9 mouse cellular contexts compared by ENCODE assay signal in genomic region chr19:12006361-12006947, GRCm38 (mm10). TPM values are rescaled to one million over a fixed set of nuclear protein-coding genes. Genes with fewer than 3 reads are reported as not detected.
DNase-seq lines count a peak whose midpoint lies in the region; ATAC-seq and TF ChIP-seq lines count a peak whose summit lies in the region.
"Had no signal": no experiment of that assay in that cellular context is flagged by ENCODE, and none has a peak within 500 bp of the region (broad histone marks: within the 10 kb centered on the region; RNA-seq: fewer than 3 reads in every experiment).

No protein-coding gene starts in this region.

- TF ChIP-seq POLR2A in liver, adult 2 months (IDR thresholded peaks at IDR 0.05; ENCODE audit: extremely low read depth, insufficient read depth, low read length) = no peak

- DNase-seq in cerebellum, adult 18-20 months = peak; percentile 54 to 55
- DNase-seq in right cerebral cortex, postnatal 25 days = peak; percentile 30
- no peak for DNase-seq in right cerebral cortex, adult 18-20 months
- peak; percentile 28 for DNase-seq in forebrain, embryonic 14.5 days (ENCODE audit: low spot score)
- DNase-seq in liver, adult 2 months (ENCODE audit: extremely low read depth, low read depth, low spot score) = no peak
- no peak for DNase-seq in Muller cell, postnatal 12 days (ENCODE audit: inconsistent ontology term)

- 1% methylated on average over 17 of the region's 17 CpGs for WGBS in forebrain, embryonic 14.5 days
- WGBS in liver, adult 2 months = 26% methylated on average over 17 of the region's 17 CpGs
- WGBS in stomach, embryonic 15.5 days = 2% methylated on average over 17 of the region's 17 CpGs

- H3K4me2 ChIP-seq in forebrain, embryonic 14.5 days (ENCODE audit: low read length) = peak overlapping the region; percentile 50
- peak overlapping the region; percentile 68 for H3K4me2 ChIP-seq in stomach, embryonic 15.5 days

- no peaks in the 10 kb centered on the region for H3K36me3 ChIP-seq in forebrain, embryonic 14.5 days (ENCODE audit: control insufficient read depth, insufficient read depth, low read length)
- H3K36me3 ChIP-seq in liver, adult 2 months (ENCODE audit: control insufficient read depth, insufficient read depth, low read length) = no peaks in the 10 kb centered on the region
- H3K36me3 ChIP-seq in stomach, embryonic 15.5 days = no peaks in the 10 kb centered on the region

- H3K27me3 ChIP-seq in forebrain, embryonic 14.5 days (replicated peaks; ENCODE audit: control insufficient read depth, insufficient read depth, low read length) = no peaks in the 10 kb centered on the region
- no peaks in the 10 kb centered on the region for H3K27me3 ChIP-seq in liver, adult 2 months (ENCODE audit: control insufficient read depth, insufficient read depth, low read length)
- no peaks in the 10 kb centered on the region for H3K27me3 ChIP-seq in stomach, embryonic 15.5 days (replicated peaks)

- H3K27ac ChIP-seq in forebrain, embryonic 14.5 days (ENCODE audit: low read depth, low read length) = no peak overlapping the region
- peak overlapping the region; percentile 47 for H3K27ac ChIP-seq in liver, adult 2 months (replicated peaks; ENCODE audit: insufficient read depth, low read depth, low read length)
- peak overlapping the region; percentile 86; the same call in 1 of the 2 replicates for H3K27ac ChIP-seq in stomach, embryonic 15.5 days

- no peak for ATAC-seq in cerebellum, adult (ENCODE audit: insufficient number of reproducible peaks, low FRiP score, low TSS enrichment)
- ATAC-seq in forebrain, embryonic 14.5 days = no peak
- no peak for ATAC-seq in stomach, embryonic 15.5 days (ENCODE audit: insufficient read depth, low FRiP score, low read depth)

- no peaks in the 10 kb centered on the region for H3K9me3 ChIP-seq in forebrain, embryonic 14.5 days (replicated peaks; ENCODE audit: control insufficient read depth, low read length)
- H3K9me3 ChIP-seq in stomach, embryonic 15.5 days = no peaks in the 10 kb centered on the region

- no peaks in the 10 kb centered on the region for H3K79me2 ChIP-seq in liver, adult 2 months (ENCODE audit: control insufficient read depth, insufficient read depth, low read length)

- peaks cover 8% of the 10 kb centered on the region; the same call in 1 of the 2 replicates for H3K4me1 ChIP-seq in forebrain, embryonic 14.5 days (ENCODE audit: control insufficient read depth, insufficient read depth, low read length)
- H3K4me1 ChIP-seq in liver, adult 2 months (ENCODE audit: control insufficient read depth, insufficient read depth, low read length) = peaks cover 11% of the 10 kb centered on the region
- peaks cover 14% of the 10 kb centered on the region; the same call in 1 of the 2 replicates for H3K4me1 ChIP-seq in stomach, embryonic 15.5 days

- peak overlapping the region; percentile 55 for H3K9ac ChIP-seq in forebrain, embryonic 14.5 days (ENCODE audit: low read length)
- H3K9ac ChIP-seq in liver, adult 2 months (ENCODE audit: low read depth, low read length) = peak overlapping the region; percentile 51
- peak overlapping the region; percentile 16; the same call in 1 of the 2 replicates for H3K9ac ChIP-seq in stomach, embryonic 15.5 days

- TF ChIP-seq CTCF in liver, adult 2 months (IDR thresholded peaks at IDR 0.05; ENCODE audit: low read depth, low read length) = no peak

- peak overlapping the region; percentile 57 for H3K4me3 ChIP-seq in forebrain, embryonic 14.5 days (ENCODE audit: low read depth, low read length)
- H3K4me3 ChIP-seq in liver, adult 2 months (ENCODE audit: insufficient read depth, low read depth, low read length) = peak overlapping the region; percentile 47
- peak overlapping the region; percentile 70 for H3K4me3 ChIP-seq in stomach, embryonic 15.5 days (replicated peaks)

RNA-seq across cellular contexts. Expression of gene Olfr1423, which starts 34.7 kb away (rescaled TPM):
- not detected in 2 replicates for polyA plus RNA-seq in forebrain, embryonic 14.5 days (2014; fragmentation: Nextera tagmentation; extraction: Ambion mirVana)
- not detected in 2 replicates for total RNA-seq in liver, adult 2 months (2014; rRNA removed)
- polyA plus RNA-seq in liver, adult 2 months (2012; rRNA removed) = not detected in 2 replicates
- not detected in 2 replicates for polyA plus RNA-seq in stomach, embryonic 15.5 days (2015; fragmentation: Nextera tagmentation; extraction: Ambion mirVana)
- total RNA-seq: left cerebral cortex, postnatal 25 days had no signal

RNA-seq across cellular contexts. Expression of gene Osbp, which starts 40.7 kb away (rescaled TPM):
- 7.2 and 7.4 TPM in 2 replicates for polyA plus RNA-seq in forebrain, embryonic 14.5 days (2014; fragmentation: Nextera tagmentation; extraction: Ambion mirVana)
- total RNA-seq in liver, adult 2 months (2014; rRNA removed) = 22.8 and 27.9 TPM in 2 replicates
- polyA plus RNA-seq in liver, adult 2 months (2012; rRNA removed) = 13.4 and 14.1 TPM in 2 replicates
- 4.9 and 5.0 TPM in 2 replicates for polyA plus RNA-seq in stomach, embryonic 15.5 days (2015; fragmentation: Nextera tagmentation; extraction: Ambion mirVana)

RNA-seq across cellular contexts. Expression of gene Olfr1424, which starts 56.0 kb away (rescaled TPM):
- polyA plus RNA-seq in forebrain, embryonic 14.5 days (2014; fragmentation: Nextera tagmentation; extraction: Ambion mirVana) = not detected in 2 replicates
- not detected in 2 replicates for total RNA-seq in liver, adult 2 months (2014; rRNA removed)
- not detected in 2 replicates for polyA plus RNA-seq in liver, adult 2 months (2012; rRNA removed)
- polyA plus RNA-seq in stomach, embryonic 15.5 days (2015; fragmentation: Nextera tagmentation; extraction: Ambion mirVana) = not detected in 2 replicates
- total RNA-seq: left cerebral cortex, postnatal 25 days had no signal

Comparison
In these comparisons a context has a peak if more than half of its experiments do, and no peak if none do; other contexts are left out.
1. DNase-seq: peak in cerebellum, adult 18-20 months (2 of 2), right cerebral cortex, postnatal 25 days (single experiment) and forebrain, embryonic 14.5 days (single experiment); none in right cerebral cortex, adult 18-20 months (single experiment), liver, adult 2 months (single experiment) and Muller cell, postnatal 12 days (single experiment).
2. Peak in every context shown above with its lines, with median percentiles within 50 percentile points of each other: H3K4me3 ChIP-seq and H3K9ac ChIP-seq.